Mouse (Mus musculus) CD4-positive, CD25-positive, alpha-beta regulatory T cell, adult 4 months (primary cell): ENCODE data around the gene Lman2. TPM values are rescaled to one million over a fixed set of nuclear protein-coding genes. Genes with fewer than 3 reads are reported as not detected.
A peak's percentile ranks its signal among the peaks of the same experiment; 100 is the strongest.

ENCODE experiments used
- ATAC-seq: one replicate; pipeline ENCODE4 v1.8.0; 2017
- polyA plus RNA-seq, 2 experiments: library from polyadenylated mRNA; unstranded; fragments of 100-300 nt; shearing (Covaris generic); gene quantifications; one replicate each; pipeline ENCODE4 v1.2.1; 2017

Gene Lman2
- 10 to 100 TPM; 59.0 to 66.4 TPM for polyA plus RNA-seq

- ATAC-seq = peak; percentile 98
These were observed at the start of gene Lman2 for GRCm38 (mm10) chr13:55362453-55363060. TSS of gene Lman2 (minus strand) at chr13:55362783.

GRCm38 (mm10) chr13:55411826-55412225 lies 49.2 kb upstream of the Lman2 start:
- no peak for ATAC-seq

- no peak for ATAC-seq
These were observed 46.0 kb upstream of the Lman2 start for GRCm38 (mm10) chr13:55408546-55409120.

GRCm38 (mm10) chr13:55407341-55407740 lies 44.8 kb upstream of the Lman2 start:
- no peak for ATAC-seq

GRCm38 (mm10) chr13:55405783-55406390 lies 43.3 kb upstream of the Lman2 start:
- peak; percentile 69 for ATAC-seq

GRCm38 (mm10) chr13:55404853-55405782 lies 42.5 kb upstream of the Lman2 start:
- ATAC-seq = peak; percentile 96

- ATAC-seq = no peak
These were observed 41.6 kb upstream of the Lman2 start for GRCm38 (mm10) chr13:55403935-55404852.

GRCm38 (mm10) chr13:55403266-55403665 lies 40.7 kb upstream of the Lman2 start:
- no peak for ATAC-seq

GRCm38 (mm10) chr13:55400039-55400346 lies 37.4 kb upstream of the Lman2 start:
- ATAC-seq = no peak

- no peak for ATAC-seq
These were observed 36.9 kb upstream of the Lman2 start for GRCm38 (mm10) chr13:55399300-55400038.

- ATAC-seq = no peak
These were observed 35.5 kb upstream of the Lman2 start, which contains the start of gene Slc34a1 for GRCm38 (mm10) chr13:55398088-55398487. TSS of gene Slc34a1 (plus strand) at chr13:55398187.

GRCm38 (mm10) chr13:55392933-55393332 lies 30.4 kb upstream of the Lman2 start:
- no peak for ATAC-seq

GRCm38 (mm10) chr13:55391626-55392029 lies 29.0 kb upstream of the Lman2 start:
- ATAC-seq = no peak

- no peak for ATAC-seq
These were observed 28.1 kb upstream of the Lman2 start for GRCm38 (mm10) chr13:55390644-55391043.

- ATAC-seq = no peak
These were observed 19.2 kb upstream of the Lman2 start for GRCm38 (mm10) chr13:55381790-55382189.

- ATAC-seq = no peak
These were observed 16.5 kb upstream of the Lman2 start for GRCm38 (mm10) chr13:55378907-55379580.

- no peak for ATAC-seq
These were observed 13.3 kb upstream of the Lman2 start for GRCm38 (mm10) chr13:55375877-55376276.

GRCm38 (mm10) chr13:55374206-55374924 lies 11.8 kb upstream of the Lman2 start:
- ATAC-seq = no peak

GRCm38 (mm10) chr13:55371740-55372139 lies 9.2 kb upstream of the Lman2 start:
- no peak for ATAC-seq
